Mouse (Mus musculus): ENCODE measurements around the gene Rspo4. TPM values are rescaled to one million over a fixed set of nuclear protein-coding genes. Genes with fewer than 3 reads are reported as not detected.

Rspo4 gene
- polyA plus RNA-seq, 1 experiment from 2014 or later, result not detected

- no peak within 1 kb of the TSS for H3K4me2 ChIP-seq
- H3K27ac ChIP-seq, result no peak within 1 kb of the TSS
- peaks cover 13% of the 10 kb centered on the region for H3K4me1 ChIP-seq (replicated peaks)
- no peak within 1 kb of the TSS for H3K4me3 ChIP-seq
- H3K36me3 ChIP-seq, result no peaks in the 10 kb centered on the region
- H3K9me3 ChIP-seq (replicated peaks), result no peaks in the 10 kb centered on the region
- 52% methylated on average over 12 of the region's 13 CpGs for WGBS
- no peak within 1 kb of the TSS for H3K9ac ChIP-seq
- H3K27me3 ChIP-seq, result 0 out of 2 replicates have a peak, but pooled peaks cover 5% of the 10 kb centered on the region
- ATAC-seq (replicated peaks; ENCODE audit: insufficient number of reproducible peaks, insufficient read depth, low FRiP score, low read depth), result peak; percentile 47; the same call in 1 of the 2 replicates
Observed at GRCm38 (mm10) chr2:151910919-151911500, 68.3 kb downstream of the Rspo4 start, which contains the start of gene Angpt4. TSS of gene Angpt4 (plus strand) at chr2:151911210.

GRCm38 (mm10) chr2:151911751-151912150 is 69.0 kb downstream of the Rspo4 start:
- Histone ChIP-seq H3K9ac (no peak overlapping the region), H3K4me2 (no peak overlapping the region), H3K36me3 (no peaks in the 10 kb centered on the region), H3K9me3 (replicated peaks) (no peaks in the 10 kb centered on the region), H3K4me1 (replicated peaks) (peaks cover 13% of the 10 kb centered on the region), H3K27me3 (0 out of 2 replicates have a peak, but pooled peaks cover 5% of the 10 kb centered on the region), H3K4me3 (no peak overlapping the region), H3K27ac (no peak overlapping the region)
- no peak for ATAC-seq (replicated peaks; ENCODE audit: insufficient number of reproducible peaks, insufficient read depth, low FRiP score, low read depth)
- WGBS, result 68% methylated on average over 3 of the region's 3 CpGs

DNA sequence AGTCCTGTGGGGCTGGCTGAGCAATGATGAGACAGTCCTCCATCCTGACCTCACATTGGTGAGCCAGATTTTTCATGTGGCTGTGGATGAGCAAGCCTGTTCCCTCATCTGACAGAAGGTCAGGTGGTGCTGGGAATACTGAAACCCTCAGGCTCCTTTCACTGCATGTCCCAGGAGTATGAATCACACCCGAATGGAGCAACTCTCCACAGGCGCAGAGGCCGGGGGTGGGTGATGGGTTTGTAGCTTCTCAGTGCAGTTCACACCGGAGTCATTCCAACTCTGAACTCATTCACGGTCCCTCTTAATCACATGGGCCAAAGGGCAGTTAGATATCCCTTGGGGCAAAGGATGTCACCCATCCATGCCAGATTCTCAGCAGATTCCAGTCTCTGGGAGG is 71.4 kb downstream of the Rspo4 start:
- H3K9ac ChIP-seq, result no peak overlapping the region
- 71% methylated on average over 5 of the region's 5 CpGs for WGBS
- no peaks in the 10 kb centered on the region for H3K9me3 ChIP-seq (replicated peaks)
- H3K4me1 ChIP-seq (replicated peaks), result peaks cover 14% of the 10 kb centered on the region
- ATAC-seq (replicated peaks; ENCODE audit: insufficient number of reproducible peaks, insufficient read depth, low FRiP score, low read depth), result no peak
- H3K4me2 ChIP-seq, result no peak overlapping the region
- H3K27ac ChIP-seq, result no peak overlapping the region
- no peak overlapping the region for H3K4me3 ChIP-seq
- H3K36me3 ChIP-seq, result no peaks in the 10 kb centered on the region
- 0 out of 2 replicates have a peak, but pooled peaks cover 5% of the 10 kb centered on the region for H3K27me3 ChIP-seq

GRCm38 (mm10) chr2:151915111-151915510 is 72.4 kb downstream of the Rspo4 start:
- H3K27me3 ChIP-seq, result 0 out of 2 replicates have a peak, but pooled peaks cover 5% of the 10 kb centered on the region
- no peak overlapping the region for H3K4me2 ChIP-seq
- H3K9ac ChIP-seq, result no peak overlapping the region
- WGBS, result 15% methylated on average over 2 of the region's 2 CpGs
- H3K4me1 ChIP-seq (replicated peaks), result peaks cover 18% of the 10 kb centered on the region
- no peak overlapping the region for H3K27ac ChIP-seq
- no peaks in the 10 kb centered on the region for H3K36me3 ChIP-seq
- no peak overlapping the region for H3K4me3 ChIP-seq
- H3K9me3 ChIP-seq (replicated peaks), result no peaks in the 10 kb centered on the region
- ATAC-seq (replicated peaks; ENCODE audit: insufficient number of reproducible peaks, insufficient read depth, low FRiP score, low read depth), result no peak

DNA sequence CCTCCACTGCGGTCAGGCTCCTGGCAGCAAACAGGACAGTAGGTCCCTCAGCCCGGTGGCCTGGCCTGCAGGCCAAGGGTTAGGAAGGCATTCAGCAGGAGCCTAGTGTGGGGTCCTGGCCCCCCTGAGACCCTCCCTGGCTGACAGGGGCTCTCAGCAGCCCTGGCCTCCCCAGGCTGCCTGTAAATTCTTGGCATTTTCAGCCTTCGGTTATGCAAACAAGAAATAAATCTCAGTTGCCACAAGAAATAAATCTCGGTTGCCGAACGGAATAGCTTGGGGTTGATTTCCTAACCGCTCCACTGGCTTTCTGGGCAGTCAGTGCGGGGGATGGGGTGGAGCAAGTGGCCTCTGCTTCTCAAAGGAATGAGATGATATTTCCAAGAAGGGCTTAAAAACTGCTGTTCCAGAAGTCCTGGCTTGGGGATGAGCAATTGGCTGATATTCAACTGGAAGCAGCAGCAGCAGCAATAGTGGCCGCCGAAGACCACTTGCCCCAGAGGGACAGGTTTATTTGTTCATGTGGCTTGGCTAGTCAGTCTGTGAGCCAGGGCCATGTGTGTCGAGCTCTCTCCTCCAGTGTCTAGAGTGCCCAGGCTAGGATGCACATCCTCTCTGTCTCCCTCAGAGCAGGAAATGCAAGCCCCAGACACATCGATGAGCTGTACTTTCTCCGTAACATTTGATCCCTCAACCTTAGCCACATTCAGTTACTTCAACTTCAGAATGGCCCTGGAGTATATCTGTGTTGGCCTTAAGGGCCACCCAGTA is 73.5 kb downstream of the Rspo4 start:
- no peak overlapping the region for H3K4me2 ChIP-seq
- H3K4me1 ChIP-seq (replicated peaks), result peaks cover 10% of the 10 kb centered on the region
- H3K4me3 ChIP-seq, result no peak overlapping the region
- no peak for ATAC-seq (replicated peaks; ENCODE audit: insufficient number of reproducible peaks, insufficient read depth, low FRiP score, low read depth)
- H3K36me3 ChIP-seq, result no peaks in the 10 kb centered on the region
- H3K9ac ChIP-seq, result no peak overlapping the region
- H3K9me3 ChIP-seq (replicated peaks), result no peaks in the 10 kb centered on the region
- 55% methylated on average over 13 of the region's 13 CpGs for WGBS
- H3K27ac ChIP-seq, result no peak overlapping the region
- H3K27me3 ChIP-seq, result 0 out of 2 replicates have a peak, but pooled peaks cover 5% of the 10 kb centered on the region

DNA sequence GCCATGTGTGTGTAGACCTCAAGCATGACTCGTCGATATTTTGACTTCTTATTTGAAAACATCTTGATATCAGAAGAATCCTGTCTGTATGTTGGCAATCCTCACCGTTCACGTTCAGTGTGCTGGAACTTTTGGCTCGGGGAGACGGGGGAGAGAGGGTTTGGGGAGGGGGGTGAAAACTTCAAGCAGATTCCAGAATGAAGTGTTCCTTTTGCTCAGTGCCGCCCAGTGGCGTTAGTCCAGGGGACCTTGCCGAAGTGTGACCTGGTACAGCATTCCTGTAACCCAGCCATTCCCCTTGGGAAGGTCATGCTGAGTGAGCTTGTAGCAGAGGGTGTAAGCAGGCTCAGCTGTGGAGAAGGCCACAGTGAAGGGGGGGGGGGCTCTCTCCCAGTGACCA is 76.4 kb downstream of the Rspo4 start:
- Histone ChIP-seq H3K4me1 (replicated peaks) (0 out of 2 replicates have a peak, but pooled peaks cover 5% of the 10 kb centered on the region), H3K27me3 (0 out of 2 replicates have a peak, but pooled peaks cover 5% of the 10 kb centered on the region), H3K4me3 (no peak overlapping the region), H3K9me3 (replicated peaks) (no peaks in the 10 kb centered on the region), H3K4me2 (no peak overlapping the region), H3K36me3 (no peaks in the 10 kb centered on the region), H3K27ac (no peak overlapping the region), H3K9ac (no peak overlapping the region)
- WGBS, result 34% methylated on average over 9 of the region's 9 CpGs
- ATAC-seq (replicated peaks; ENCODE audit: insufficient number of reproducible peaks, insufficient read depth, low FRiP score, low read depth), result no peak; the same call in 1 of the 2 replicates

DNA sequence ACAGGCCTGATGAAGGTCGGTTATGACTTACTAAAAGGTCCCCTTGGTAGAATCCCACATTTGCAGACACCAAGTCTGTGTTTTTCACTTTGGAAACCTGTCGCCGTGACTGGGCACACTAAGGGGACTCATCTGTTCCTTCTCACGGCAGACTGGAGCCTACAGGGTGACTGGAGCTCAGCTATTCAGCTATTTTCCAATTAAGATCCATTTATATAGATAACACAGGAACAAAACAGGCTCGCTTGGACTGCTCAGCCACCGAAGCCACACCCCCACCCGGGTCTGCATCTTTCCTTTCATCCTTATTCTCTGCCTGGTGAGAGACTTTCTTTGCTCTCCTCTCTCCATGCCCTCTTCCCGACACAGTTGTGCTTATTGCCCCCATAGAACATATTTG is 78.3 kb downstream of the Rspo4 start:
- no peaks in the 10 kb centered on the region for H3K9me3 ChIP-seq (replicated peaks)
- H3K4me2 ChIP-seq, result no peak overlapping the region
- no peak overlapping the region for H3K27ac ChIP-seq
- no peak overlapping the region for H3K4me3 ChIP-seq
- H3K36me3 ChIP-seq, result no peaks in the 10 kb centered on the region
- ATAC-seq (replicated peaks; ENCODE audit: insufficient number of reproducible peaks, insufficient read depth, low FRiP score, low read depth), result no peak
- peaks cover 12% of the 10 kb centered on the region for H3K4me1 ChIP-seq (replicated peaks)
- no peak overlapping the region for H3K9ac ChIP-seq
- 62% methylated on average over 8 of the region's 8 CpGs for WGBS
- no peaks in the 10 kb centered on the region for H3K27me3 ChIP-seq

DNA sequence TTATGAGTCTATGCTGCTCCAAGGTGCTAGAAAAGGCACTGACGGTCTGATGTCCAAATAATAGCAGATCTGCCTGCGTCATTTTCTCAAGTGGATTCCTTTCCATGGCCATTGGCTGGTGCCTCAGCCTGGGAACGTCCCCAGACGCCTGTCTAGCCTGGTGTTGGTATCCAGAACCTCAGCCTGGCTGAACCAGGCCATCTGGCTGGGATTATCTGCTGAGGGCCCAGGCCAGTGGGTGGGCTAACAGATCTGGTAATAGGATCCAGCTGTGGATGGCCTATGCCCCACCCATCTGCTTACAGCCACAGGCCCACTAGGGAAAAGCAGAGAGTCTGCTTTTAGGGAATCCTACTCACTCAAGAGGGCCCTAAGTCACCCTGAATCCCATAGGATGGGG is 78.9 kb downstream of the Rspo4 start:
- no peaks in the 10 kb centered on the region for H3K9me3 ChIP-seq (replicated peaks)
- no peak overlapping the region for H3K27ac ChIP-seq
- no peak for ATAC-seq (replicated peaks; ENCODE audit: insufficient number of reproducible peaks, insufficient read depth, low FRiP score, low read depth)
- H3K4me3 ChIP-seq, result no peak overlapping the region
- H3K27me3 ChIP-seq, result no peaks in the 10 kb centered on the region
- H3K36me3 ChIP-seq, result no peaks in the 10 kb centered on the region
- H3K4me1 ChIP-seq (replicated peaks), result peaks cover 13% of the 10 kb centered on the region
- H3K4me2 ChIP-seq, result no peak overlapping the region
- WGBS, result 38% methylated on average over 4 of the region's 4 CpGs
- no peak overlapping the region for H3K9ac ChIP-seq

Other genes with a start within 250 kb of the Rspo4 start
- 0.18 and 0.25 TPM in 2 replicates for gene Snph, start 210.3 kb upstream of the Rspo4 start, polyA plus RNA-seq (2015; fragmentation: Nextera tagmentation; extraction: Ambion mirVana)
- not detected in 2 replicates for gene Rad21l, start 174.4 kb upstream of the Rspo4 start, polyA plus RNA-seq (2015; fragmentation: Nextera tagmentation; extraction: Ambion mirVana)
- gene Tmem74b, start 140.9 kb upstream of the Rspo4 start, polyA plus RNA-seq (2015; fragmentation: Nextera tagmentation; extraction: Ambion mirVana), result 2.5 and 2.8 TPM in 2 replicates
- gene Psmf1, start 98.7 kb upstream of the Rspo4 start, polyA plus RNA-seq (2015; fragmentation: Nextera tagmentation; extraction: Ambion mirVana), result 23.4 and 28.7 TPM in 2 replicates
- 0.30 and 1.3 TPM in 2 replicates for gene Angpt4, start 68.3 kb downstream of the Rspo4 start, polyA plus RNA-seq (2015; fragmentation: Nextera tagmentation; extraction: Ambion mirVana)
- 8.8 and 12.7 TPM in 2 replicates for gene Fam110a, start 137.3 kb downstream of the Rspo4 start, polyA plus RNA-seq (2015; fragmentation: Nextera tagmentation; extraction: Ambion mirVana)
- gene Slc52a3, start 153.6 kb downstream of the Rspo4 start, polyA plus RNA-seq (2015; fragmentation: Nextera tagmentation; extraction: Ambion mirVana), result 0.40 and 0.87 TPM in 2 replicates
- 0.04 TPM in 1 of 2 replicates, not detected in the other for gene Scrt2, start 238.6 kb downstream of the Rspo4 start, polyA plus RNA-seq (2015; fragmentation: Nextera tagmentation; extraction: Ambion mirVana)

All from heart, embryonic 15.5 days (tissue).